Mouse (Mus musculus): Measurements from ENCODE around the gene C5ar1.
A peak's percentile ranks its signal among the peaks of the same experiment; 100 is the strongest.
"Not testable (repeated sequence)": the region's sequence is repeated elsewhere in the genome, so short reads cannot be mapped to it uniquely, and the experiment has no call there.

C5ar1 gene

GRCm38 (mm10) chr7:16274922-16275890, 15.9 kb upstream of the C5ar1 start:
- no peak for ATAC-seq (ENCODE audit: low TSS enrichment)

DNA sequence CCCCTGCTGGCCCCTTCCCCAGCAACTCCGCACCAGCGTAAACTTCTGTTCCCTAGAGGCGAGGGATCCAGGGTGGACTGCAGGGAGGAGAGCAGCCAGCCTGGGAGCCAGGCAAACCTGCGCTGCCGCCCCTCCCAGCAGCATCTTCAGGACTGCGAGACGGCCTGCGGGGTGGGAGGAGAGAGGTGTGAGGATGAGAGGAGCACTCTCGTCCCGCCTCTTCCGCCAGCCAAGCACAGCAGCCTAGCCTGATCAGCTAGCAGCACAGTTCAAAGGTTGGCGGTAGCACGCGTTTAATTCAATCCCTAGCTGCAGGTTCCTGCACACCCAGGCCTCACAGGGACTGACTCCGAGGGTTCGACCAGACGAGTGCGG, 14.4 kb upstream of the C5ar1 start:
- peak; percentile 56 for ATAC-seq (ENCODE audit: low TSS enrichment)

DNA sequence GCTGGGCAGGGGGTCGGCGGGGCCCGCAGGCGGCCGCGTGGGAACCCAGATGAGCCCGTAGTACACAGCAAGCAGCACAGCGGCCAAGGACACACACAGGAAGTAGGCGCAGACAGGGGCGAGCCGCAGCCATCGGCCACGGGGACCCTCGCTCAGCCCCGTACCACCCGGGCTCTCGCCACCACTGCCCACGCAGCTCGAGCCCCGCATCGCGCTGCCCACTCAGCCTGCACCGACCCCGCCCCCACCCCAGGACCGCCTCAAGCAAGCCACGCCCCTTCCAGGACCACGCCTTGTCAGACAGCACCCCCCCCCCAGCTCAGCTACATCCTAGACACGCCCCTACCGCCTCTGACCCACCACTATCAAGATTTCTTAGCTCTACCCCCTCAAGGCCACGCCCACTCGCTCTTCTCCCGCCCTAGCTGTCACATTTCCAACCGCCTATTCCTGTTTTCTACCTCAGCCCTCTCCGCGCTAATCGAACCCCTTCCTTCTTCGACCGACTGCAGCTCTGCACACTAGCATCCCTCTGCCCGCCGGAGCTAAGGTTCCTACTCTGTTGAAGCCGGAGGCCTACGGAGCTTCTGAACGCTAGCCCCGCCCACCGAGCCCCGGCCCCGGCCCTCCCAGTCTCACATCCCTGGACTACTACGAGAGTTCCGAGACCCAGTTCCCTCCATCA, 13.9 kb upstream of the C5ar1 start, which contains the start of gene Inafm1:
Gene Inafm1, minus strand, starts transcription at position 537 of the 685 bp plus-strand sequence.
- peak; percentile 45 for ATAC-seq (ENCODE audit: low TSS enrichment)

DNA sequence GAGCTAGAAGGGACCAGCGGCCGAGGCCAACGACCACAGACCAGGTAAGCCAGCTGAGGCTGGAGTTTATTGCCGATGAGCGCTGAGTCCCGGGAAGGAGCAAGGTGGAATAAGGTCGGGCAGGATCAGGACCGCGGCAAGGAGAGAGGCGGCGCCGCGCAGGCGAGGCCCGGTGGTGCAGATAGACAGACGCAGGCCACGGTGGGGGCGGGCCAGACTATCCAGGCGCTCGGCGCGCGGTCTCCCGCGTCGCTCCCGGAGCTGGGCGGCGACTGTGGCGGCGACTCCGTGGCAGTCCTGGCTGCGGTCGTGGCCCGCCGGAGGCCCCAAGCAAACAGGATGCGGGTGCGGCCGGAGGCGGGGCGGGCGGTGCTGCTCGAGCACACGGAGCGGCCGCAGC, 13.3 kb upstream of the C5ar1 start:
- peak; percentile 69 for ATAC-seq (ENCODE audit: low TSS enrichment)

DNA sequence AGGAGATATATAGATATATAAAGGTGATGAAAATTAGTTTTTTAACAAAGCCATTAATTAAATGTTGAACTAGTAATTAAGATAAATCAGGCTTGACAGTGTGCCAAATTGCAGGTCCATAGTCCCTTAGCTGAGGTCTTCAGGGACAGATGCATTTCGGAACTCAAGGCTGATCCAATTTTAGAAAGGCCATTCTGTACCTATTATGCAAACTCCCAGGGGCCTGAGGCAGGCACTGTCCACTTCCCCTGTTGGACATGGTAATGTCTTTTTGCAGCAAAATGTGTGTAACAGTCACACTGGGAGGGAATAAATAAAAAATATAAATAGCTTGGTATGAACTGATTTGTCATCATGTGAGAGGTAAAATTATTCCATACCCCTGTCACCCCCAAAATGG, 11.8 kb upstream of the C5ar1 start:
- no peak for ATAC-seq (ENCODE audit: low TSS enrichment)

DNA sequence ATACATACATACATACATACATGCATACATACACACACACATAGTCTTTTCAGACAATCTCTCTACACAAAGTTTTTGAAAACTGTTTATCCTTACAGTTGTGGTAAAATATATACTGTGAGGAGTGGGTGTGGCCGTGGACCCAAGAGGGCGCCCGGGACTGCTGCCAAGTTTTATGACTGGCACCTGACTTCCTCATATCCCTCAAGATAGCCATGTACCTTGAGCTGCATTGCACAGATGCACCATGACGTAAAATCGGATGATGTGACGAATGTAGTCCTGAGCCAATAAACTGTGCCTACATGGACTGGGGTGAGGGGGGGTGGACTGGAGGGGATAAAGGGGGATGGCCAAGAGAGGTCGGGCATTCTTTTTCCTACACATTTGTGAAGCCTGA, 7.3 kb upstream of the C5ar1 start:
- ATAC-seq (ENCODE audit: low TSS enrichment) = not testable (repeated sequence)

- ATAC-seq (ENCODE audit: low TSS enrichment) = no peak
Observed at GRCm38 (mm10) chr7:16265856-16266255, 6.5 kb upstream of the C5ar1 start.

- ATAC-seq (ENCODE audit: low TSS enrichment) = no peak
Observed at GRCm38 (mm10) chr7:16263843-16264242, 4.5 kb upstream of the C5ar1 start.

GRCm38 (mm10) chr7:16263015-16263787, 3.9 kb upstream of the C5ar1 start:
- ATAC-seq (ENCODE audit: low TSS enrichment) = no peak

DNA sequence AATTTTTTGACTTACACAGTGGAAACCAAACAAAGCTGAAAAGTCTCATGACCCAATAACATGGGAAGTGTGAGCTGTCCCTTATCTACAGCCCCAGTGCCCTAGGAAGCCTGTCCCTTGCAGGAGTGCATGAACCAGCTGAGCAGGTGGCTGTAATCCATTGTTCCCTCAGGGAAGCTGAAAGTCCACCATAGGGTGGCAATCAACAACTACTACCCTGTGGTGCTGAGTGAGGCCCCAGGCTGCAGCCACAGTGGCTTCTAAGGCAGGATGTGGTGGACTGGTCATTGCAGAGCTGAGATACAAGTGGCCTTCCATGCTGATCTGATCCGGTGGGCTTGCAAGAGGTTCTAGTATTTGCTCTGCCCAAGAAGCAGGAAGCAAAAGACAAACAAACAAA, 1.8 kb upstream of the C5ar1 start:
- no peak for ATAC-seq (ENCODE audit: low TSS enrichment)

DNA sequence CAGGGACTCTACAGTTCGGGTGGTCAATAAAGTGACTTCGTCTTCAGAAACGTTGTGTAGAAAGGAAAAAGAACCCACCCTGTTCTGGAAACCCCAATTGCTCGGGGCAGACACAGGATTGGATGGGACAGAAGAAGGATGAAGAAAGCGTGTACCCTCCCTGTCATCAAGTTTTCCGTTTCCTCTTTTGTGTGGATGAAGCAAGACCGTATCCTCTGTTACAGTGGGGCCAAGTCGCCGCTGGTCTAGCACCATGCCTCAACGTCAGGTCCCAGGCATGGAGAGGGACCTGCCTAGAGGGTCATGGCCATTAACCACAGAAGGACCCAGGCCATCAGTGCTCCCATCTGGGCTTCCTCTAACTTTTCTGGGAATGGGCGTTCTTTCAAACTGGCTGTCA, 1.5 kb downstream of the C5ar1 start:
- ATAC-seq (ENCODE audit: low TSS enrichment) = no peak

GRCm38 (mm10) chr7:16255963-16256362, 3.4 kb downstream of the C5ar1 start:
- ATAC-seq (ENCODE audit: low TSS enrichment) = not testable (repeated sequence)

DNA sequence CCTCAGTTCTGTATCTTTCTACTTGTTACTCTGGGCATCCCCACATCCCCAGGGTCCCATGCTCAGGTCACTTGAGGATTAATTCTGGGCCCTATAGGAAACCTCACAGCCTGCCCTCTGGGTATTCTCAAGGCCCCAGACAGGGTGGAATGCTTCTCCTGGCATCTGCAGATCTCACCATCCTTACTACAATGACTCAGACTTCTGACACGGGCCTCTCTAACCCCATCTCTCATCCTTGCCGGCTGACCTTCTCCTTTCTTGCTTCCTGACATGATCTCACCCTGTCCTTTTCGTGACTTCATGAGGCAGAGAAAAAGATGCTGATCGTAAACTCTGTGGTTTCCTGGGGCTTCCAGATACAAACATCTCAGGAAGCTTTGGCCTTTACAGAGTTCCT, 5.1 kb downstream of the C5ar1 start:
- ATAC-seq (ENCODE audit: low TSS enrichment) = no peak

GRCm38 (mm10) chr7:16250687-16251086, 8.7 kb downstream of the C5ar1 start:
- ATAC-seq (ENCODE audit: low TSS enrichment) = no peak

- no peak for ATAC-seq (ENCODE audit: low TSS enrichment)
Observed at GRCm38 (mm10) chr7:16245958-16246357, 13.4 kb downstream of the C5ar1 start.

GRCm38 (mm10) chr7:16244067-16244466, 15.3 kb downstream of the C5ar1 start, which contains the start of gene C5ar2:
TSS of gene C5ar2 (minus strand) at chr7:16244154.
- no peak for ATAC-seq (ENCODE audit: low TSS enrichment)

DNA sequence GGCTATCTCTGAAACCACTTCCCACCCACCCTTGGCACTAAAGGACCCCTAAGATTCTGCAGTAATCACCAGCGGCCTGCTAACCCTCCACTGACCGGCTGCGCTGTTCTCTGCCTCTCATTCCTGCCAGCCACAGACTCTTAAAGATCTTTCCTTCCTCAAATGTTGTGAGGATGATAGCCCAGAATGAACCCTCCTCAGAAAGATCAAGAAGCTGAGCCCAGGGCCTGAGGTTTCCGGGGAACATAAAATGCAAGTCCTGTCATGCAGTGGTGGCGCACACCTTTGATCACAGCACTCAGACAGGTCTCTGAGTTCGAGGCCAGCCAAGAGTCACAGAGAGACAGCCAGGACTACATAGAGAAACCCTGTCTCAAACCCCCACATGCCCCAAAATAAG, 17.1 kb downstream of the C5ar1 start:
- no peak for ATAC-seq (ENCODE audit: low TSS enrichment)

- ATAC-seq (ENCODE audit: low TSS enrichment) = no peak
Observed at GRCm38 (mm10) chr7:16241787-16242186, 17.6 kb downstream of the C5ar1 start.

GRCm38 (mm10) chr7:16240978-16241303, 18.4 kb downstream of the C5ar1 start:
- no peak for ATAC-seq (ENCODE audit: low TSS enrichment)

DNA sequence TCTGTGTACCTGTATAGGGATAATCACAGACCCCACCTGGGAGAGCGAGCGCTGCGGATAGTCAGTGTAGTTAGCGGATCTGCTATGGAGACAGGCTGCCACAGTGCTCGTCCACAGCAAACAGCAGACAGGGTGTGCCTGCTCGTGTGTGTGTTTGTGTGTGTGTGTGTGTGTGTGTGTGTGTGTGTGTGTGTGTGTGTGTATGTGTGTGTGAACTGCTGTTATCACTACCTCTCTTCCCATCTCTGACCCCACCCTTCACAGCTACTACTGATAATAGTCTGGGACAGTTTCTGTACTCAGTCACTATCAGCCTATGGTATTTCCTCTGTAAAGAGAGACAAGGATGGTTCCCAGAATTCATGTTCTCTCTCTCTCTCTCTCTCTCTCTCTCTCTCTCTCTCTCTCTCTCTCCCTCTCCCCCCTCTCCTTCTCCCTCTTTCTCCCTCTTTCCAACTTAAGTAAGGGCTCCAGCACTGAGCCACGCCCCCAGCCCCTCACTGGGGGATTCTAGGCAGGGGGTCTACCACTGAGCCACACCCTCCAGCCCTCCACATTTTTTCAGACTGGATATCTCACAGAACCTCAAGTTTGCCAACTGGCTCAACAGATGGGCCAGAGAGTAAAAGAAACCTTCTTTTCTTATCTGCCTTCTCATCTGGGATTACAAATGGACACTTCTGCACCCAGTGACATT, 18.9 kb downstream of the C5ar1 start:
- ATAC-seq (ENCODE audit: low TSS enrichment) = no peak

DNA sequence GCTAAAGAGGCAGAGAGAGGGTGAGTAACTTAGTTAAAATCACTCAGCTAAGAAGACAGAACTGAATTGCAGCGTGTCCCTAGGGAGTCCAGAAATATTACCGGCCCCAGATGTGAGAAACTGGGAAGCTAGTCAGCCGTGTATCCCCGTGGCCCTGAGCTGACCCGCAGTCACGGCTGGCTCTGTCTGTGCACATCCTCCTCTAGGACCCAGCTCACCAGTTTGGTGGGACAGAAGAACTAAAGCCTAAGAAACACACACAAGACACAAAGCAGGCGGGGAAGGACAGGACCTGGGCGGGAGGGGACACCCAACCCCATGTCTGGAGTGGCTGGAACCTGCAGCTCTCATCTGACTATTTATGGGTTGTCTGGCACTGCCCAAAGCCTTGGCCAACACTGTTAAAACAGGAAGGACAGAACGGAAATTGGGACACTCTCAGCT, 19.8 kb downstream of the C5ar1 start:
- no peak for ATAC-seq (ENCODE audit: low TSS enrichment)

- no peak for ATAC-seq (ENCODE audit: low TSS enrichment)
Observed at GRCm38 (mm10) chr7:16229869-16230268, 29.5 kb downstream of the C5ar1 start.

All from frontal cortex, adult (tissue).